Mouse (Mus musculus) small intestine, adult 2 months (tissue): ENCODE data around the gene Rab3b. TPM values are rescaled to one million over a fixed set of nuclear protein-coding genes. Genes with fewer than 3 reads are reported as not detected.

ENCODE experiments used
- H3K27ac ChIP-seq: fragments of 200-500 bp; 2 replicates; pipeline ENCODE4 v1.5.1; 2012; ENCODE audit warnings: low read depth, low read length, control low read depth, inconsistent platforms; ENCODE audit not compliant: insufficient read depth
- H3K27me3 ChIP-seq: fragments of 200-500 bp; 2 replicates; pipeline ENCODE4 v1.6.1; 2012; ENCODE audit warnings: mild to moderate bottlenecking, moderate library complexity, low read length, inconsistent platforms; ENCODE audit not compliant: control insufficient read depth, insufficient read depth
- H3K36me3 ChIP-seq: fragments of 200-500 bp; 2 replicates; pipeline ENCODE4 v1.6.1; 2012; ENCODE audit warnings: mild to moderate bottlenecking, low read length, control low read depth, inconsistent platforms; ENCODE audit not compliant: control insufficient read depth, insufficient read depth
- H3K4me1 ChIP-seq: fragments of 200-500 bp; 2 replicates; pipeline ENCODE4 v1.6.1; 2012; ENCODE audit warnings: low read length, inconsistent platforms, mixed read lengths; ENCODE audit not compliant: control insufficient read depth, insufficient read depth, insufficient read length
- H3K4me3 ChIP-seq: fragments of 200-500 bp; 2 replicates; pipeline ENCODE4 v1.5.1; 2012; ENCODE audit warnings: low read depth, mild to moderate bottlenecking, control low read depth, inconsistent platforms, low read length, moderate library complexity
- CTCF ChIP-seq: fragments of 200-500 bp; IDR thresholded peaks from 2 replicates; pipeline ENCODE4 v1.5.1; 2012; ENCODE audit warnings: low read depth, mild to moderate bottlenecking, control low read depth, inconsistent platforms, low read length, moderate library complexity, mixed read lengths; ENCODE audit not compliant: insufficient replicate concordance, insufficient read length; ENCODE audit errors: extremely low read depth
- POLR2A ChIP-seq: fragments of 200-500 bp; IDR thresholded peaks from 2 replicates; pipeline ENCODE4 v1.6.1; 2012; ENCODE audit warnings: low read depth, mild to moderate bottlenecking, control low read depth, inconsistent platforms, low read length, moderate library complexity
- WGBS: fragments of 180-500 bp; shearing (Covaris S2); methylation state at CpG from one replicate; pipeline ENCODE4 v1.1.7; 2018; 5-methylcytosine and 5-hydroxymethylcytosine counted together
- polyA plus RNA-seq: library from polyadenylated mRNA; depleted of rRNA; stranded (reverse); fragments of >200 nt; gene quantifications from 2 replicates; pipeline ENCODE4 v1.2.3, GENCODE M21; 2012; rRNA removed

Rab3b gene
- polyA plus RNA-seq: 4.8 and 9.5 TPM in 2 replicates

DNA sequence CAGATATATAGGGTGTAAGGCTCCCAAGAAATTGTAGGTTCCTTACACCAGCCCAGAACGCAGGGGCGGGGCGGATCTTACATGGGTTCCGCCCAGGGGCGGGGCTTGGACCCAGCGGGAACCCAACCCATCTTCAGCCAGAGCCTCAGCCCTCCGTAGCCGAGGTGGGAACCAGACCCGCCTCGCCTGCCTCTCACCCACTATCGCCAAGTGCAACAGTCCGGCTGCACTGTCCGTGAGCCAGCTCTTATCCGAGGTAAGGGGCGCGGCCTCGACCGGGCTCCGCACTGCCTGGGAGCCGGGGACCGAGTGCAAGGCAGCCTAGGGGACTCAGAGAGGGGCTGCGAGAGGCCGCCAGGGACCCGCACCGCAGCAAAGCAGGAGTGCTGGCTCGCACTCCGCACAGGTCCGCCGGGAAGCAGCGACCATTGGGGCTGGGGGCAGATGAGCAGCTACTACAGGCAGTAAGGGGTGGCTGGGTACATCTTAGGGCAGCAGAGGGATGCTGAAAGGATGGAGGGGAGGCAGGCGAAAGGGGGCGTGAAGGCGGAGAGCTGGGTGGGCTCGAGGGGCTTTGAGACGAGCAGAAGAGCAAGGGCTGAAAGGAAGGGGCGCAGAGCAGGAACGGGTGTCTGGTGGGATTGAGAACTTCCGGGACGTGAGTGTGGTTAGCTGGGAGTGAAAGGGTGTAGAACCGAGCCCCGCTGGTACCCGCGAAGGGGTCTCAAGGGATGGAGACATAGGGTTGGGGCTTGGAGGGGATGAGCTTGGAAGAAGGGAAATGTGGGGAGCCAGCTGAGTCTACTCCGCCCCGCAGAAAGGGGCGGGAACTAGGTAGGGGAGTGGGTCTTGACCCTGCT is at the start of gene Rab3b:
Gene Rab3b, plus strand, starts transcription at position 101 of the 860 bp plus-strand sequence.
- no peak for TF ChIP-seq CTCF
- TF ChIP-seq POLR2A: no peak
- no peaks in the 10 kb centered on the region for H3K36me3 ChIP-seq
- WGBS: 2% methylated on average over 46 of the region's 46 CpGs

DNA sequence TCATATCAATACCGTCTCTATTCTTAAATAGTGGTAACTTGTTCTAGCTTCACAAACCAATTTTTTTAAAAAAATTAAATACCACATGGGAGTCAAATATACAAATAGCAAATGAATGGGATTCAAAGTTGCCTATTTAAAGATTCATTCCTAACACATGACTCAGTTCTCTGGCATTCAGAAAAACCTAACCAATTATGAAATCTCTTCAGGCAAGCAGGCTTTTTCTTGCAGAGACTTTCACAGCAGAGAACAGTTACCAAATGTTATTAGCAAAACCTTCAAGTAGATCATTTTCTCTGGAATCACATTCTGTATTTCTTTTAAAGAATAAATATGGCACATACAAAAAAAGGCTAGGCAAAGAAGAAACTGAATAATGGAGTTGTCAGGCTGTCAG is 48.2 kb upstream of the Rab3b start:
- H3K27ac ChIP-seq: no peak overlapping the region
- TF ChIP-seq CTCF (no peak), POLR2A (no peak)
- no peak overlapping the region for H3K4me3 ChIP-seq
- H3K36me3 ChIP-seq: peaks cover 16% of the 10 kb centered on the region
- whole genome bisulfite sequencing: 81% methylated on average over 1 of the region's 1 CpGs
- H3K27me3 ChIP-seq: no peaks in the 10 kb centered on the region
- H3K4me1 ChIP-seq: peaks cover 7% of the 10 kb centered on the region; the same call in 1 of the 2 replicates

More for the DNA sequence above, at the start of gene Rab3b:
- Histone ChIP-seq H3K4me1 (peaks cover 6% of the 10 kb centered on the region), H3K27me3 (peaks cover 9% of the 10 kb centered on the region), H3K27ac (no peak within 1 kb of the TSS), H3K4me3 (peak within 1 kb of the TSS; percentile 67)

DNA sequence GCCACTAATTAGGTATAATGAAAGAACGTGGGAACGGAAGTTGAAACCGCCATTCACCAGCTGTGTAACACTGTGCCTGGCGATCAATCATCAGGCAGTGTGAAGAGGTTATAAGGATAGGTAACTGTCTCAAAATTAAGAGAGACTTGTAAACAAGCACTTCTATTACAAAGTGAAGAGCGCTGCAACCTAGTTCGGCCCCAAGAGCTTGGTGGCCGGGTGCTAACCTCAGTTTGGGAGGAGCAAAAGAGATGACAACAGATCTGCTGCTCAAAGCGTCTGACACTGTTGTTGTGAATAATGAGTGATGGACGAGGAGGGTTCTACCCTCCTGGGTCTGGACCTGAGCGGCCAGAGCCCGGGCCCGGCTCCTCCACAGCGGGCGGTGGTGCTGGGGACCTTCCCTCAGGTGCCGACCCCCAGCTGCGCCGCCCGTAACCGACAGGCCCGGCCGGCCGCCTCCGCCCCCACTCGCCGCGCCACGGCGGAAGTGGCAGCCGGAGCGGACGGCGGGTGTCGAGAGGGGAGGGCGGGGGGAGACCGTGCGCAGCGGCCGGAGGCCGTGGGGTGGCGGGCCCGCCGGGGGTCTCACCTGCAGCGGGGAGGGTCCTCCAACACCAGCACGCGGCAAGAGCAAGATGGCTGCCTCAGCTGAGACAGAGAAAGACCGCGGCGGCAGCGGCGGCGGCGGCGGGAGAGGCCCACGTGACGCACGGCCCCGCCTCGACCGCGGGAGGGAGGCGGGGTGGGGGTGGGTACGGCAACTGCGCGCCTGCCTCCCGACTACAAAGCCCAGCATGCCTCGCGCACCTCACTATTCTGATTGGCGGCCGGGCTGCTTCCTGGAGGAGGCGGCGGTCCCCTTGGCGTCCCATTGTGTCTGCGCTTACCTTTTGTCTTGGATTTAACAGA is 45.7 kb upstream of the Rab3b start, which contains the start of gene Btf3l4:
Gene Btf3l4, minus strand, starts transcription at position 699 of the 912 bp plus-strand sequence.
- H3K27me3 ChIP-seq: no peaks in the 10 kb centered on the region
- TF ChIP-seq CTCF: no peak
- peak; percentile 63 for TF ChIP-seq POLR2A
- H3K4me1 ChIP-seq: peaks cover 7% of the 10 kb centered on the region; the same call in 1 of the 2 replicates
- H3K27ac ChIP-seq: peak within 1 kb of the TSS; percentile 71
- WGBS: under 1% methylated on average over 73 of the region's 73 CpGs
- H3K36me3 ChIP-seq: peaks cover 8% of the 10 kb centered on the region
- H3K4me3 ChIP-seq: peak within 1 kb of the TSS; percentile 84

DNA sequence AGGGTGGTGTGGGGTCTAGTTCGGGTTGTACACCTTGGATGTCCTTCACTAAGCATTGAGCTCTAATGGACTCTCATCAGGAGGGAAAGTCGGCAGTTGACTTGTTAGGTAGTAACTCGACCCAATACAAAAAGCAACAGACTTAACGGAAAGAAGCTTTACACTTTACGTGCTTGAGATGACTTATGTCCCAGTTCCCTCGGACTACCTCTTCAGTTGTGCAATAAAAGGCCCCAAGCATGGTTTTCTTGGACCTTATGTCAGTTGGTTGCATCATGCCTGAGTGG is 45.1 kb upstream of the Rab3b start:
- Histone ChIP-seq H3K4me1 (peaks cover 7% of the 10 kb centered on the region; the same call in 1 of the 2 replicates), H3K27me3 (no peaks in the 10 kb centered on the region), H3K36me3 (peaks cover 8% of the 10 kb centered on the region), H3K27ac (peak overlapping the region; percentile 71), H3K4me3 (peak overlapping the region; percentile 84)
- under 1% methylated on average over 6 of the region's 6 CpGs for WGBS
- TF ChIP-seq CTCF: no peak

DNA sequence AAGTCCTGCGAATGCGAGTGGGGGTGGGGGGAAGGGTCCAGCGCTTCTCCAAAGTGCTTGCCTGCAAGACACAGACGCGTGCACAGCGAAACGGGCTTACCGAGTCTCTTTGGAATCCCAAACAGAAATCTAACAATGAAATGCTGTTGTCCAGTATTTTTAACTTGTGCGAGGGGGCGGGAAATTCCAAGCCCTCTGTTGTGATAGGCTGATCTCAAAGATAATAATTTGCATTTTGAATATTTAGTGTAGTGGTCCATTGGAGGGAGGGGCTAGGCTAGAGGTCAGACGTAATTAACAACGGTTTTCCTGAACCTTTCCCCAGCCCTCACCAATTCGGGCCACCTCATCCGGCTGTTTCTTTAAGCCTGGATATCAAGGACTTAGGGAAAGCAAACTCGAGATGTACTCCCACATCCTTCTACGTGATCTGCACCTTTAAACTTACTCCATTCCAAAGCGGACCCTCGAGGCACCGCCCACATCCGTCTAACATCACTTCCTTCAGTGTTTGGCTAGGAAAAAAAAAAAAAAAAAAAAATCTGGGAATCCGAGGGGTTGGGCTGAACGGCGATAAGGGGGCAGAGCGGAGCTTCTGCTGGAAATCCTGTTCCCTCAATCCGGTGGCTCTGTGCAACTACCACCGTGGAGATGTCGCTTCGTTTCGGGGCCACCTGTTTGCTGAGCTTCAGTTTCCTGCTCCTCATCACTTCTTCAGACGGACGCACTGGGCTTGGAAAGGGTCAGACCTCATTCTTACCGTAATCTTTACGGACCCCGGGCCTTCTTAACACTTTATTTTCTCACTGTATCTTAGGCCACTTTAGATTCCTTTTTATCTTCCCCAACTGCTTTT is 44.5 kb upstream of the Rab3b start, which contains the start of gene Txndc12:
Gene Txndc12, plus strand, starts transcription at position 487 of the 856 bp plus-strand sequence.
- Histone ChIP-seq H3K27me3 (no peaks in the 10 kb centered on the region), H3K4me3 (peak within 1 kb of the TSS; percentile 84), H3K27ac (peak within 1 kb of the TSS; percentile 71), H3K36me3 (0 out of 2 replicates have a peak, but pooled peaks cover 5% of the 10 kb centered on the region), H3K4me1 (peaks cover 7% of the 10 kb centered on the region; the same call in 1 of the 2 replicates)
- TF ChIP-seq POLR2A (peak; percentile 36; the same call in 1 of the 2 replicates), CTCF (no peak)
- WGBS: under 1% methylated on average over 34 of the region's 34 CpGs

DNA sequence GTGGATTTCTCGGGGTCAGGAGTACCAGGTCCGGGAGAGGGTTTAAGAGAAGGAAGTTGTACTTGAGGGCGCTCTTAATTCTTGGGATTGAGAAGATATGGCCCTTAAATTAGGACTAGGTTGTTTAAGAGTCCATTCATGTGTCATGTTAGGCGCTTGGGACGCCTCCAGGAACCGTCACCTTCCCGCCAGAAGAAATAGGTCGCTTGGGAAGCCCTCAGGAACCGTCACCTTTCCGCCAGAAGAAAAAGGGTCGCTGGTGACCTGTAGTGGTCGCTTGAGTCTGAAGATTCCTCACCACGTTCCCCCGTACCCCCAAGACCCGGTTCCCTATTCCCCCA is 43.9 kb upstream of the Rab3b start:
- WGBS: under 1% methylated on average over 15 of the region's 15 CpGs
- TF ChIP-seq POLR2A: no peak
- TF ChIP-seq CTCF: no peak
- H3K4me3 ChIP-seq: peak overlapping the region; percentile 84
- H3K27ac ChIP-seq: peak overlapping the region; percentile 71
- 0 out of 2 replicates have a peak, but pooled peaks cover 2% of the 10 kb centered on the region for H3K36me3 ChIP-seq
- peaks cover 7% of the 10 kb centered on the region; the same call in 1 of the 2 replicates for H3K4me1 ChIP-seq
- H3K27me3 ChIP-seq: no peaks in the 10 kb centered on the region
